Mouse (Mus musculus) regulatory T cell (primary cell): ENCODE results near the gene Olfr1270.
"Not testable (repeated sequence)": the region's sequence is repeated elsewhere in the genome, so short reads cannot be mapped to it uniquely, and the experiment has no call there.

Source experiments
- in situ Hi-C: fragments of 300-600 bp; cut with MboI, MseI; formaldehyde crosslinking; loops from one replicate; pipeline ENCODE4 v1.15.1; 2025; ENCODE audit warnings: high pct_unique_total_duplicates

Gene Olfr1270

DNA sequence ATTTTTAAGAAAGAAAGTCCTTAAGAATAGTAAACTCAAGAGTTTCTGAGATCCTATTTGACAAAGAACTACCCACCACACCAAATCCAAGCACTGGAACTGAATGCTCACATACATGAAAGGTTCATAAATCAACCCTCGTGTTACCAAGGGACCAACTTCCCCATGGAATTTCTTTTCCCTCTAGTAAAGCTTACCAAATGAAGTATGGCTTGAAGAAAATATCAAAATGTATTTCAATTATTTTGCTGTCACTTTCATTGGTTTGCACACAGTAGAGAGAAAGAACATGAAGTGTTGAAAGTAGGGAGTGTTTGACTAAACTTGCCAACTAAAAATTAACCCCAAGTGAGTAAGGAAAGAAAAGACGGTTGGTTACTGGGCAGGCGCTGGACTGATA lies at the start of gene Olfr1270:
Gene Olfr1270, minus strand, starts transcription at position 101 of the 400 bp plus-strand sequence.
- in situ Hi-C loops, result no loop called here

DNA sequence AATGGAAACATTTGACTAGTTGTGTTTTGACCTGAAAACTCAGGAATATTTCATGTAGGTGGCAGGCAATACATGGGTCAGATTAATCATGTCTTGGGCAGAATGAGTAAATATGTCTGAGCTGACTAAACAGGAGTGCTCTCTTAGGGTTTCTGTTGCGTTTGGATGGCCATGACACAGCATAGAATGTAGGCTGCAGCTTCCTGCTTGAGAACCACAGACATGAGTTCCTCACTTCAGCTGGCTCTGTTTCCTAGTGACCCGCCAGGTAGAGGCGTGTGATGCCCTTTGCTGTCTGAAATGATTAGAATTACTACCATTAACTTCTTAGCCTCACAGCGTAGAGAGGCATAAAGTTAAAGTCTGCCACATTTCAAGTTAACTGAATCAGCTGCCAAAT lies 46.7 kb upstream of the Olfr1270 start:
- in situ Hi-C loops, result loop anchor here (5.0 kb wide), 1 partner anchor 223 kb away; no protein-coding TSS in a partner anchor

- in situ Hi-C loops, result not testable (repeated sequence)
Observed at GRCm38 (mm10) chr2:90195285-90195684, 42.4 kb upstream of the Olfr1270 start.

DNA sequence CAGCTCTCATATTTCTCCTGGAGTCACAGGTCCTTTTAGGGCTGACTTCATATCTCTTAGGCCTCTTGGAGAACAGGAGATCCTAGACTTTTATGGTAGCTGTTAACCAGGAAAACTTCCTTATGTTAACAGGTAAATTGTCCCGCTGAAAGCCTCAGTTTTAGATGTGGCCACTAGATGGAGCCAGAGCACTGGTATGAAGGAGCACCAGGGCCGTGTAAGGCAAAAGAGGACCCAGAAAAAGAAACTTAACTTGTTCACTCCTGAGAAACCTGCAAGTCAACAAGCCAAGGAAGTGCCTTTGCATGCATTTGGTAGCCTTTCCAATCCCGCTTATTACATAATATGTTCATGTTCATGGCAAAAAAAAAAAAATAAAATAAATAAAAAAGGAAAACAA lies 41.9 kb upstream of the Olfr1270 start:
- in situ Hi-C loops, result not testable (repeated sequence)

DNA sequence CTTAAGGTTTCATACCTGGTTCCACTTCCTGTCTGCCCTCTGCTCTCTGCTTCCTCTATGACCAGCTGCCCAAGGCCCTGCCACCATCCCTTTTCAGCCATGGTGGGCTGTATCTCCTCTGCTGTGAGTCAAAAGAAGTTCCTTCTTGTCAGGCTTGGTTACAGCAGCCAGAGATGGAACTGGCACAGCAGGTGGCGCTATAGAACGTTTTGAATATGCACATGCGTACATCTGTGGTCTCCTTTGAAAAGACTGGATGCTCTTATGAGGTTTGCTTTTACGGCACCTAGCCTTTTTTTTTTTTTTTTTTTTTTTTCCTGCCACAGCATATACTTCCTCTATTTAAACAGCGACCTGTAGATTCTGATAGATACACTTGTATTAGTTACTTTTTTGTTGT lies 34.2 kb upstream of the Olfr1270 start:
- in situ Hi-C loops, result loop anchor here (5.0 kb wide), 1 partner anchor 250 kb away; no protein-coding TSS in a partner anchor

GRCm38 (mm10) chr2:90186082-90186481 lies 33.2 kb upstream of the Olfr1270 start:
- in situ Hi-C loops, result loop anchor here (5.0 kb wide), 1 partner anchor 251 kb away; no protein-coding TSS in a partner anchor

- in situ Hi-C loops, result no loop called here
Observed at GRCm38 (mm10) chr2:90153916-90154315, 1.0 kb upstream of the Olfr1270 start.

GRCm38 (mm10) chr2:90142196-90142595 lies 10.7 kb downstream of the Olfr1270 start, which contains the start of gene Olfr32:
Gene Olfr32 (minus strand): TSS chr2:90142296.
- in situ Hi-C loops, result no loop called here

GRCm38 (mm10) chr2:90121312-90121711 lies 31.6 kb downstream of the Olfr1270 start, which contains the start of gene Olfr1269:
Gene Olfr1269 (minus strand): TSS chr2:90121412.
- in situ Hi-C loops, result no loop called here
